Mouse (Mus musculus): ENCODE data around the gene Dgki. TPM values are rescaled to one million over a fixed set of nuclear protein-coding genes. Genes with fewer than 3 reads are reported as not detected.

The Dgki gene
- total and polyA plus RNA-seq, 2 experiments from 2014 or later = 4.6 to 26.9 TPM

DNA sequence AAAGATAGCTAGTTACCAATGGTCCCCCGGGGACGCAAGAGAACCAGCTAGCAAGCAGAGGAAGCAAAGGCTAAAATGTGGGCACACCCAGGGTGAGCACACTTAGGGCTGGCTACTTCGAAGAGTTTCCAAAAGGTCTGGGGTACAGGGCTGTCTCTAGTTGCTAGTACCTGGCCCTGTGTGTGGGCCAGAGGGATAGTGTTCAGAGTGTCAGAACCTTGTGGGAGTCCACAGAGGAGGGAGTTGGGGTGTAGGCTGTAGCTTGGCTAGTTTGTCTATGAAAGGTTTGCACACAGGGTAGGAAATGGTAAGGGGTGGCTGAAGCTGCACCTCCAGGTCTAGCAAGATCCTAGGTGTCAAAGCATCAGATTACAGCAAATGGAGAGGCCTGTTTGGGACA is 25.1 kb upstream of the Dgki start:
- no peak for DNase-seq (ENCODE audit: low spot score)
- Histone ChIP-seq H3K4me2 (ENCODE audit: low read depth, low read length, poor library complexity, severe bottlenecking) (no peak overlapping the region), H3K36me3 (ENCODE audit: insufficient read depth, low read length) (no peaks in the 10 kb centered on the region), H3K9ac (replicated peaks; ENCODE audit: low read length, poor library complexity, severe bottlenecking) (no peak overlapping the region), H3K27me3 (ENCODE audit: insufficient read depth, low read length) (no peaks in the 10 kb centered on the region), H3K9me3 (ENCODE audit: low read length) (no peaks in the 10 kb centered on the region), H3K27ac (ENCODE audit: low read depth, low read length) (no peak overlapping the region), H3K4me3 (ENCODE audit: low read depth, low read length) (no peak overlapping the region), H3K4me1 (ENCODE audit: insufficient read depth, low read length) (0 out of 2 replicates have a peak, but pooled peaks cover 3% of the 10 kb centered on the region)
- TF ChIP-seq CTCF (IDR thresholded peaks at IDR 0.05) = no peak
- 85% methylated on average over 3 of the region's 3 CpGs for WGBS
- no peak for ATAC-seq (ENCODE audit: low FRiP score)

DNA sequence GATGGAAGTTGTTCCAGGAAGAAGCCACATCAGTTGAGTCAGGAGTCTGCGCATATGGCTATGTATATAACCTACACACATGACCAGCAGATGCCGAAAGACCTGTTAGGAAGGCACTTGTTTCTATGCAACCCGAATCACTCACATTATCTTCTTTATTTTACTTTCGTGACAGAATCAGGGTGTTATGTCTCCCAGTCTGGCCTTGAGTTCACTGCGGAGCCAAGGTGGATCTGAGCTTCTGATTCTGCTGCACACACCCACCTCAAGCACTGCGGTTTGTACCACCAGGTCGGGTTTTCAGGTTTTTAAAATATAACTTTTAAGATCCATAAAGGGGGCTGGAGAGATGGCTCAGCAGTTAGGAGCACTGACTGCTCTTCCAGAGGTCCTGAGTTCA is 22.7 kb upstream of the Dgki start:
- H3K36me3 ChIP-seq (ENCODE audit: insufficient read depth, low read length) = no peaks in the 10 kb centered on the region
- 90% methylated on average over 7 of the region's 7 CpGs for WGBS
- H3K4me1 ChIP-seq (ENCODE audit: insufficient read depth, low read length) = 0 out of 2 replicates have a peak, but pooled peaks cover 3% of the 10 kb centered on the region
- no peak for TF ChIP-seq CTCF (IDR thresholded peaks at IDR 0.05)
- DNase-seq (ENCODE audit: low spot score) (no peak), ATAC-seq (ENCODE audit: low FRiP score) (no peak)
- no peak overlapping the region for H3K4me2 ChIP-seq (ENCODE audit: low read depth, low read length, poor library complexity, severe bottlenecking)
- H3K9me3 ChIP-seq (ENCODE audit: low read length) = no peaks in the 10 kb centered on the region
- H3K9ac ChIP-seq (replicated peaks; ENCODE audit: low read length, poor library complexity, severe bottlenecking) = no peak overlapping the region
- no peak overlapping the region for H3K4me3 ChIP-seq (ENCODE audit: low read depth, low read length)
- H3K27me3 ChIP-seq (ENCODE audit: insufficient read depth, low read length) = no peaks in the 10 kb centered on the region
- no peak overlapping the region for H3K27ac ChIP-seq (ENCODE audit: low read depth, low read length)

GRCm38 (mm10) chr6:37322088-37322487 is 22.1 kb upstream of the Dgki start:
- Histone ChIP-seq H3K36me3 (ENCODE audit: insufficient read depth, low read length) (no peaks in the 10 kb centered on the region), H3K27me3 (ENCODE audit: insufficient read depth, low read length) (no peaks in the 10 kb centered on the region), H3K9ac (replicated peaks; ENCODE audit: low read length, poor library complexity, severe bottlenecking) (no peak overlapping the region), H3K4me2 (ENCODE audit: low read depth, low read length, poor library complexity, severe bottlenecking) (no peak overlapping the region), H3K4me3 (ENCODE audit: low read depth, low read length) (no peak overlapping the region), H3K4me1 (ENCODE audit: insufficient read depth, low read length) (0 out of 2 replicates have a peak, but pooled peaks cover 3% of the 10 kb centered on the region), H3K9me3 (ENCODE audit: low read length) (no peaks in the 10 kb centered on the region), H3K27ac (ENCODE audit: low read depth, low read length) (no peak overlapping the region)
- TF ChIP-seq CTCF (IDR thresholded peaks at IDR 0.05) = no peak
- ATAC-seq (ENCODE audit: low FRiP score) (no peak), DNase-seq (ENCODE audit: low spot score) (no peak)
- WGBS = 93% methylated on average over 9 of the region's 9 CpGs

GRCm38 (mm10) chr6:37317904-37318303 is 17.9 kb upstream of the Dgki start:
- DNase-seq (ENCODE audit: low spot score) (no peak), ATAC-seq (ENCODE audit: low FRiP score) (no peak)
- Histone ChIP-seq H3K36me3 (ENCODE audit: insufficient read depth, low read length) (no peaks in the 10 kb centered on the region), H3K27ac (ENCODE audit: low read depth, low read length) (no peak overlapping the region), H3K9me3 (ENCODE audit: low read length) (no peaks in the 10 kb centered on the region), H3K9ac (replicated peaks; ENCODE audit: low read length, poor library complexity, severe bottlenecking) (no peak overlapping the region), H3K4me1 (ENCODE audit: insufficient read depth, low read length) (no peaks in the 10 kb centered on the region), H3K4me3 (ENCODE audit: low read depth, low read length) (no peak overlapping the region), H3K4me2 (ENCODE audit: low read depth, low read length, poor library complexity, severe bottlenecking) (no peak overlapping the region), H3K27me3 (ENCODE audit: insufficient read depth, low read length) (no peaks in the 10 kb centered on the region)
- no peak for TF ChIP-seq CTCF (IDR thresholded peaks at IDR 0.05)
- 89% methylated on average over 5 of the region's 5 CpGs for WGBS

DNA sequence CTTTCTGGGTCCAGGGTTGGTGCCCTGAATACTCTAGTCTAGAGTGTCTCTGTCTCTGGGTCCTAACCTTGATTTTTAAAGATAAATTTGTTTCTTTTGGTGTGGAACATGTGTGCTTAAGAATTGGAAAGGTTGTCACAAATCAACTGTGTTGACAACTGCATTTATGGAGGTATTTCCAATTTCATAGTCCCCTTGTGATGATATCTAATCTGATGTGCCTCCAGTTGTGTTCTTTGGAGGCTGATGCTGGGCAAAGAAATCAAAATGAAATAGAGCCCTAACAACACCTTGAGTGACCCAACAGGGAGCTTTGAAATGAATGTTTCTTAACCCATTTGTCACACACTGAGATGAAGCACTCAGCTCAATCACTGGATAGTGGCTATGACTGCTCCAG is 15.5 kb upstream of the Dgki start:
- DNase-seq (ENCODE audit: low spot score) (no peak), ATAC-seq (ENCODE audit: low FRiP score) (no peak)
- Histone ChIP-seq H3K9me3 (ENCODE audit: low read length) (no peaks in the 10 kb centered on the region), H3K36me3 (ENCODE audit: insufficient read depth, low read length) (no peaks in the 10 kb centered on the region), H3K27ac (ENCODE audit: low read depth, low read length) (no peak overlapping the region), H3K4me1 (ENCODE audit: insufficient read depth, low read length) (no peaks in the 10 kb centered on the region), H3K9ac (replicated peaks; ENCODE audit: low read length, poor library complexity, severe bottlenecking) (no peak overlapping the region), H3K4me2 (ENCODE audit: low read depth, low read length, poor library complexity, severe bottlenecking) (no peak overlapping the region), H3K27me3 (ENCODE audit: insufficient read depth, low read length) (no peaks in the 10 kb centered on the region), H3K4me3 (ENCODE audit: low read depth, low read length) (no peak overlapping the region)
- TF ChIP-seq CTCF (IDR thresholded peaks at IDR 0.05) = no peak

DNA sequence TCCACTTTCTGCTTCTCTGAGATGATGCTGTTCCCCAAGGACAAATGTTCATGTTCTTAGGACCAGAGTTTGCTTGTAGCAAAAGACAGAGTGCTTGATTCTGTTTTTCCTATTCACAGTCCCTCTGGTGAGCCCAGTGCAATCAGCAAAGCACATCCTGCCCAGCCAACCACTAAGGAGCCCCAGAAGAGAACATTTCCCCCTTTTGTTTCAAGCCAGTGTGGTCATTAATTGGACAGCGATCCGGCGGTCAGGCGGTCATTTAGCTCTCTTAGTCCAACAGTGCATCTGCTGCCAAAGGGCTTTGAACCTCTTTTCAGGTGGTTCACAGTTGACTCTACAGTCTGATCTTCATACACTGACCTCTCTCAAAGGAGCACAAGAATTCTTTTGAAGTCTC is 10.6 kb upstream of the Dgki start:
- Histone ChIP-seq H3K4me2 (ENCODE audit: low read depth, low read length, poor library complexity, severe bottlenecking) (no peak overlapping the region), H3K4me3 (ENCODE audit: low read depth, low read length) (no peak overlapping the region), H3K36me3 (ENCODE audit: insufficient read depth, low read length) (no peaks in the 10 kb centered on the region), H3K9ac (replicated peaks; ENCODE audit: low read length, poor library complexity, severe bottlenecking) (no peak overlapping the region), H3K9me3 (ENCODE audit: low read length) (0 out of 2 replicates have a peak, but pooled peaks cover 5% of the 10 kb centered on the region), H3K4me1 (ENCODE audit: insufficient read depth, low read length) (no peaks in the 10 kb centered on the region), H3K27me3 (ENCODE audit: insufficient read depth, low read length) (no peaks in the 10 kb centered on the region), H3K27ac (ENCODE audit: low read depth, low read length) (no peak overlapping the region)
- ATAC-seq (ENCODE audit: low FRiP score) (no peak), DNase-seq (ENCODE audit: low spot score) (no peak)
- no peak for TF ChIP-seq CTCF (IDR thresholded peaks at IDR 0.05)
- 91% methylated on average over 4 of the region's 4 CpGs for WGBS
